Mouse (Mus musculus) cerebellum, adult 11 months (tissue): ENCODE results near the gene Gm128.
A peak's percentile ranks its signal among the peaks of the same experiment; 100 is the strongest.

Experiments used
- DNase-seq: peaks from one replicate; pipeline ENCODE4 v3.0.0; 2022

Gm128 gene

DNA sequence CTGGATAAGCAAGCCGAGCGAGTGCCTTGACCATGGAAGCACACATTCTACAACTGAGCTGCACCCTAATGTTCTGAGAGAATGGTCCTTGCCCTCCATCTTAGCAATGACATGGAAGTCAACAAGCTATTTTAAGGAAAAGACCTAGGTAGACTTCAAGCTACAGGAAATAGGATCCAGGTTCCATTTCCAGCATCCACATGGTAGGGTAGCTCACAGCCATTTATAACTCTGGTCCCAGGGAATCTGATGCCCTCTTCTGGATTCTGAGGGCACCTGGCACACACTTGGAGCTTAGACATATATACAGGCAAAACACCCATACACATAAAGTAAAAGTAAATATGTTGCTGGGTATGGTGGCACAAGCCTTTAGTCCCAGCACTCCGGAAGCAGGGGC is 24.7 kb upstream of the Gm128 start:
- no peak for DNase-seq

DNA sequence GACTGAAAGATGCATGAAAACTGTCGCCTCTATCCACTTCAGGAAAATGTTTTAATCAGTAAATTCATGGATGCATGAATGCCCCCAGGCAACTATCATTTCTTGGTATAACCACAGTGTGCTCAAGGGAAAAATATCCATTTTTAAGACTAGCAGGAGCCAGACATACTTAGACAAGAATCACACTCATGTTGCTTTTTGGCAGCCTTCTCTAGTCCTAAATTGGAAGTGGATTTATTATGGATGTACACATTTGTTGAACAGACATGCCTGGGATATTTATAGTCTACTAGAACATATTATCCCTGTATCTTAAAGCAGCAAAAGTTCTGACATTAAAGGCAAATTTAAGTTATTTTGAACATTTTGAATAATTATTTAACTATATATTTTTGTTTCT is 23.3 kb upstream of the Gm128 start:
- no peak for DNase-seq

DNA sequence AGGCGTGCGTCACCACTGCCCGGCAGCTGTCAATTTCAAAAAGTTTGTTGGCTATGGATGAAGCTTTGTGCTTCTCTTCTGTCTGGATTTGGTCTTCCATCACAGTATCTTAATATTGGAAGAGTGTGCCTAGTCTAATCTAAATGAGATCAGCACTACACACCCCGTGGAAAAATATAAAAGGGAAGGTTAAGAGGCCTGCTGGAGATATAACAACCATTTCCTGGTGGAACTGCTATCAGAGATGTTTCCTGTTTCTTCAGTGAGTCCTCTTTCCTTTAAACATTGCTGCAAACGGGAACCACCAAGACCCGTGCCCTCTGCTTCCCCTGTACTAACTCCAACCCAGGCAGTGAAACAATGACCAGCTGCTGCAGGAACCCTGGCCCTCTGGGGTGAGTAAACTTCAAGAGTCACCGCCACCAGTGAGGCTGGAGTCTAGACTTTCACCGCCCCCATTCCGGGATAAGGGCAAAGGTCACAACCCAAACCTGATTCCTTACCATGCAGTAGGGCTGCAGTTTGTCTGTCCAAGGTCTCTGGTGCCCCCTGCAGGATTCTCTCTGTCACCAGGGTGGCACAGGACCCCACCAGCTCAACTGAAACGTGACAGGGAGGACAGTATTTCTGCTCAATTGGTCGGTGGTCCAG is 21.8 kb upstream of the Gm128 start:
- no peak for DNase-seq

DNA sequence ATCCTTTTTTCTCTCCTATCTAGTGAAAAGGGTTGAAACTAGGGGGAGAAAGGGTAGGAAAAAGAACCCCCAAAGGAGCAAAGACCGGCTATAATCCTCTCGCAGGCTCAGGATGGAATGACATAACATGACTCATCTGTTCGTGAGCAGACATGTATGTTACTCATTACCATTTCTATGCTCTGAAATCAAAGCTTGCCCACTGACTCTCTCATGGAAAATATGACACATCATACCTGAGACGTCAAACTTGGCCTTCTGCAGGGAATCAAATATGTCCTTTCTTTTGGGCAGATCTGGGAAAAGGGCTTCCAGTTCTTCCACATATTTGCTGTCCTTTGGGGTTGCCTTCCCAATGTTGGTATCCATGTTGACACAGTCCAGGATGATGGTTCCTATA is 20.6 kb upstream of the Gm128 start:
- DNase-seq: no peak

DNA sequence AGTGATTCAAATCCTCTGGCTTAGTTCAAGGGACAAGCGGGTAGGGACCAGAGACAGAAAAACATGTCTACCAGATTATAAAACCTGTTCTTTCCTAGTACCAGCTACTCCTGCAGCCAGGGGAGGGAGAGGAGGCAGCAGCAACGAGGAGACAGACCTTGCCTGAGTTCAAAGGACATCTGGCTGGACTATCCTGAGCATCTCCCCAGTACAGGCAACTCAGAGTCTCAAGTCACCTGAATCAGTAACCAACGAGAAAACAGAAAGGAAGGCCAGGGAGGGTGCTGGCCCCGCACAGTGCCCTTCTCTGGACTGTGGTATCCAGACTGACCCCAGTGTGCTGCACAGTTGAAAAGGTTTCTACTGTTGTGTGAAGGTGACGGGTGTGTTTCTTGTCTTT is 15.5 kb upstream of the Gm128 start:
- no peak for DNase-seq

DNA sequence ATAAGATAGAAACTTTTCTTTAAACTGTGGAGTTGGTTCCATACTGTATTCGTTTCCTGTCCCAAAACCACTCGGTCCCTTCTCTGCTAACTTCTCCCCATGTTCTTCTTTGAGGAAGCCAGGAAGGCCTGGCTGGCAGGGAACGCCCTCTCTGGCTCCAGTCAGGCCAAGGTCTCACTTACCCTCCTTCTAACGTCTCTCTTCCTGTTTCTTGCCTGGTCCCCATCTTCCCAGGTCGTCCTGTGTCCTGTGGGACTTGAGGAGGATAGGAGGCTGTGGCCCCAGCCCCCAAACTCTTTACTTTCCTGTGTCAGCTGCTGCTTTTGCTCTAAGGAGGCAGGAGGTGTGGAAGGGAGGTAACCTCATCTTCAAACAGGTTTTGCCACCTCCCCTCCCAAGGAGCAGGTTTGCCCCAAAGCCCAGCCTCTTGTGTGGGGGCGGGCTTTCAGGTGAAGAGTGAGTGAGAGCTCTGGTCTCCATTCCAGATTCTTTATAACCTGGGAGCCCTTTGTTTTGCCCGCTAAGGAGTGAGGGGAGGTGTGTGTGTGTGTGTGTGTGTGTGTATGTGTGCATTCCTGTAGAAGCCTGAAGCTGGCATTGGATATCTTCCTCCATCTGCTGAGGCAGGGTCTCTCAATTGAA is 9.5 kb upstream of the Gm128 start, which contains the start of gene Bnipl:
Gene Bnipl, minus strand, starts transcription at position 411 of the 642 bp plus-strand sequence.
- no peak for DNase-seq

DNA sequence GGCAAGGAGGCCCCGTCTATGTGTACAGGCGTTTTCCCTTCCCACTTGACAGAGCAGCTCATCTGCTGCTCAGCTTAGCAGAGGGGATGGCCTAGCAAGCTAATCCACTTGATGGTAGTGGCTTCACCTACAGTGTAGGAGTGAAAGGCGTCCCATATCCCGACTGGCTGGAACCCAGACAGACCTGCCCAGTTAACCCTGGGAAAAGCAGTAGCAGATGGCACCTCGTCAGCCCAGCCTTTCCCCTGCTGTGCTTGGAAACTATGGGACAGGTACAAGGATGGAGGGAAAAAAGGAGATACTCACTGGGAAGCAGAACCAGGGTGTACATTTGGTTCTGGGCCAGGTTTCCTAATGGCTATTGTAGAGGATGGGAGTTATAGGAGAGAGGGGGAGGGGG is 9.0 kb upstream of the Gm128 start:
- peak; percentile 84 for DNase-seq

DNA sequence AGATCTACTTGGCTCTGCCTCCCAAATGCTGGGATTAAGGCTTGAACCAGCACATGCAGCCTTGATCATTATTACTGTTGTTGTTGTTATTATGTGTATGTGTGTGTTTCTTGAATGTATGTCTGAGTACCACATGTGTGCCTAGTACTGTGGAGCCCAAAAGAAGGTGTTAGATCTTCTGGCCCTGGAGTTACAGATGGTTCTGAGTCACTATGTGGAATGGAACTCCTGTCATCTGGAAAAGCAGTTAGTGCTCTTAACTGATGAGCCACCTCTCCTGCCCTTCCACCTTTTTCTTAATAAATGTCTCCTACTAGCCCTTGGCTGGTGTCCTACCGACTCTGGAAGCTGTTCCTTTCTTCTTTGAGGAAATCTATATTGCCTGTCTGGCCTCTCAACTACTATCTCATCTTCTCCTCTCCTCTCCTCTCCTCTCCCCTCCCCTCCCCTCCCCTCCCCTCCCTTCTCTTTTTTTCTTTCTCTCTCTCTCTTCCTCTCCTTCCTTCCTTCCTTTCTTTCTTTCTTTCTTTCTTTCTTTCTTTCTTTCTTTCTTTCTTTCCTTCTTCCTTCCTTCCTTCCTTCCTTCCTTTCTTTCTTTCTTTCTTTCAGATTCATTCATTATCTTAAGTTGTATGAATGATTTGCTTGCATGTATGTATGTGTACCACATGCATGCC is 6.4 kb upstream of the Gm128 start:
- DNase-seq: no peak

DNA sequence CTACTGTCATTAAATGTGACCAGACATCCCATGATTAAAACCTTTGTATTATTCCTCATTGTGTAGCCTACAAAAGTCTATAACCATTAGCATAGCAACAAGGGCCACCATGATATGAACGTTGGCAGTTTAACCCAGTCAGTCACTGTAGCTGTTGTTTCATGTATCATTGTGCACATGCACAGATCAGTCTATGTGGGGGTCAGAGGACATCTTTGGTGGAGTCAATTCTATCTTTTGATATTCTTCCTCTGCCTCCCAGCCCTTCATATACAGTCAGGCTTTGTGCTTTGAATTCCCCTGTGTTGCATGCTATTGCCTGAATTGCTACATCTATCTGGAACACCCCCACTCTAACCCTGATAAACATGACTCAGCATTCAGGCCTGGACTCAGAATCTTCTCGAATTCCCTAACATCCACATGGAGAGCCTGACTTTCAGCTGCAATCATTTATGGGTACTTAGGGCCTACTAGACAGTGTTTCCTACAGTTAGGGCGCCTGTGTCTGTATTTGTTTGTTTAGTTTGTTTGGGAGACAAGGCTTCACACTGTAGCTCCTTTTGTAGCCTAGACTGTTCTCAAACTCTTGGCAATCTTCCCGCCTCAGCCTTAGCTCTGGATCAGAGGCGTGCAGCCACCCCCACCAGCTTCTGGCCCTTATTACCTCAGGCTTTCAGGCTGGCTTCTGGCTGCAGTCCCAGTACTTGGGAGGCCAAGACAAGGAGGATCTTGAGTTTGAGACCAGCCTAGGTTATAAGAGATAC is 5.2 kb upstream of the Gm128 start:
- DNase-seq: peak; percentile 41

DNA sequence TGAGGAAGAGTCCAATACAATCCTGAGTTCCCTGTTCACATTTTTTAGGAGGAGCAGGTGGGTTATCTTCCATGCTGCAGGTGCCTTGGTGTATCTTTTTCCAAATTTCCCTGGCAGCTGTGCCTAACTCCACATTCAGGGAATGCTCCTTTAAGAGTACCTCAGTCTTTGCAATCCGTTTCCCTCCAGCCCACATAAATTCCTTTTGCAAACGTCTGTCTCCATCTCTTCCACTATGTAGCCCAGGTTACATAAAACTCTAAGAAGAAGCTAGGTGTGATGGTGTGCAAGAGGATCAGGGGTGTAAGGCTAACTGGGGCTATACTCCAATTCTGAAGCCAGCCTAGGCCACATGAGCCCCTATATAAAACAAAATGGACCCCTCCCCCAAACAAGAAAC is 1.7 kb upstream of the Gm128 start:
- DNase-seq: no peak

DNA sequence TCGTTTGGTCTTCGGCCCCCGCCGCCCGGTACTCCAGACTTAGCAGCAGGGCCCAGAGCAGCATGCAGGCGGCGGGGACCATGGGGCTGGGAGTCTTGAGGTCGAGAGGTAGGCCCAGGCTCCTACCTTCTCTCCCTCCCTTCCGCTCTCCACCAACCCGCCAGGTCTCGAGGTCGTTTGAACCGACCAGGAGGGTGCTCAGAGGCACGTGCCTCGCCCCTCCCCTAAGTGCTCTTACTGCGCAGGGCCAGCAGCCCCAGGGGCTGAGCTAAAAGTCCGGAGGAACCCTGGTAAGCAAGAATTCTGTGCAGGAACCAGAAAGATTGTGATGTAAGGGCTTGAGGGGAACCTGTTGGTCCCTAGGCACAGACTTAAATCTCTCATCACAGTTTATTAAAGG is 498 bp downstream of the Gm128 start:
- DNase-seq: no peak

DNA sequence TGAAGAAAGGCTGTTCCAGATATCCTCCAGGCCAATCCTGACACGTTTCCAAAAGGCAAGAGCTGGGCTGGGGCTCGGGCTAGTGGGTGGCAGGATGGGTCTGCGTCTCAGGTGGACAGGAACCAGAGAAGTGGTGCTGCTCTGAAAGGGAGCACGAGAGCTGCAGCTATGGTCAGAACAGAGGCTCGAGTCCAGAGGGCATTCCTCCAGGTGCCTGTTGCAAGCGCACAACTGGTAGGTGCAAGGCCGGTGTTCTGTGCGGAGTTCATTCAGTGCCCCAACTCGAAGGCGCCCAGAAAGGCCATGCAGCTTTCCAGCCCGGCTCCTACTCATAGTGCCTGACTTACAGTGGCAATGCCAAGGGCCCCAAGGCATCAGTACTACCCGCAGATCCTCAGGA is 1.4 kb downstream of the Gm128 start:
- DNase-seq: no peak

DNA sequence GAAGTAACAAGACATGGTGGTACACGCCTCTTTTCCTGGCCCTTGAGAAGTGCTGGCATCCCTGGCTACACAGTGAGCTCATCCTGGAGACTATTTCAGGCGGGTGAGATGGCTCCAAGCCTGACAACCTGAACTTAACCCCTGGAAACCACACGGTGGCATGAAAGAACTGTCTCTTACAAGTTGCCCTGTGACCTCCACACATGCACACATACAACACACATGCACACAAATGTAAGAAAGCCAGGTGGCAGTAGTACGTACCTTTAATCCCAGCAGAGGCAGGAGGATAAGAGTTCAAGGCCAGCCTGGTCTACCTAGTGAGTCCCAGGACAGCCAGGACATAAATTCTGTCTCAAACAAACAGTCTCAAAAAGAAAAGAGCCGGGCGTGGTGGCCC is 2.4 kb downstream of the Gm128 start:
- DNase-seq: no peak

DNA sequence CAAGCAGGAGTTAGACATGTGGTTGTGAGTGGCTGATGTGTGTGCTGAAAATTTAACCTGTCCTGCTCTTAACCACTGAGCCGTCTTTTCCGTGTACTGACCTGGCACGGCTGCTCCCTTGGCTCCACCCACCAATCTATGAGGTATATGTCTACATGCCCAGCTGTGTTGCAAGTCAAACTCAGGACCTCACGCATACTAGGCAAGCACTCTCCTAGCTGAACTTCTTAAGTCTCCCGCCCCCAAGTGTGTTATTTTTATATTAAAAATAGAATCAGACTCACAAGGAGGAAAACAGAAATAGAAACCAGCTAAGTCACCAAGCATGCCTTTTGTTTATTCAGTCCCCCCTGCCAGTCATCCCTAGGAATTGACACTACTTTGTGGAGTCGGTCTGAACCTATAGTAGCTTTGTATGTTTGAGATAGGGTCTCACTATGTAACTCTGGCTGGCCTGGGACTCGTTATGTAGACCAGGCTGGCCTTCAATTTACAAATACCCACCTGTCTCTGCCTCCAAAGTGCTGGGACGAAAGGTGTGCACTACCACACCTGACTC is 3.8 kb downstream of the Gm128 start:
- no peak for DNase-seq

DNA sequence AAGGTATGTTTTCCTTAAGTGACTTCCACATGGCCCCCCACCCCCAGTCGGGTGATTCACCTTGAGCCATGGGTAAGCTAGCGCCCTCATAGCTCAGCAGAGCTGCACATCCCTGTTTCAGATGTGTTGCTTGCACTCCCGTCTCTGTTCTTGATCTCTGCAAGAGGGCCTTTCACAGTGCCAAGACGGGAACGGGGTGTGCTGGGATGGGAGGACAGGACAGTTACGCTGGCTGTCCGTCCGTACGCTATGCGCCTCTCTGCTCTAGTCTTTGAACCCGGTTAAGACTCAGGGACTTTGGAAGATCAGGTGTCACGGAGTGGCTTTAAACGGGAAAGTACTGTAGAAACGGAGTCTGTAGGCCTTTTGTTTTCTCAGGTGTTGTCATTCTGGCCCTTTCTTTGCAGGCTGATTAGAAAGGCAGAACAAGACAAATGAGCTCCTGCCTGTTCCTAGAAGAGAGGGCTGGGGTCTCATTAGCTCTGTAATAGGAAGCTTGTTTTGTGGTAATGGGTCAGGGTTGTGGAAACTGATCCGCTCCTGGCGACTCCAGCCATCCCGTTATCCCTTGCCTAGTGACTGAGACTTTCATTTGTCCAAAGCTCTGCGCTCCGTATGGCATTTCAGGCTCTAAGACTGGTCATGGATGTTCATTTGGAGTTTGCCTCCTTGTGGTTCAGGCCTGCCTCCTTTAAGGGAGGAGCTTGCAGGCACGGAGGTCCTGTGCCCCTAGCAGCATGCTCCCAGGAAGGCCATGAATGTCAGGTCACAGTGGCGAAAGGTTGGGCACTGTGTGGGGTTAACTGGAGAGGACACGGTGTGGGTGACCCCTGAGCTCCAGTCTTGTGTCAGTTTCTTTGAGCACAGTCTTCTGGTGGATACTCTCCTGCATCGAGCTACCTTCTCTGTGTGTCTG is 5.8 kb downstream of the Gm128 start:
- DNase-seq: no peak

DNA sequence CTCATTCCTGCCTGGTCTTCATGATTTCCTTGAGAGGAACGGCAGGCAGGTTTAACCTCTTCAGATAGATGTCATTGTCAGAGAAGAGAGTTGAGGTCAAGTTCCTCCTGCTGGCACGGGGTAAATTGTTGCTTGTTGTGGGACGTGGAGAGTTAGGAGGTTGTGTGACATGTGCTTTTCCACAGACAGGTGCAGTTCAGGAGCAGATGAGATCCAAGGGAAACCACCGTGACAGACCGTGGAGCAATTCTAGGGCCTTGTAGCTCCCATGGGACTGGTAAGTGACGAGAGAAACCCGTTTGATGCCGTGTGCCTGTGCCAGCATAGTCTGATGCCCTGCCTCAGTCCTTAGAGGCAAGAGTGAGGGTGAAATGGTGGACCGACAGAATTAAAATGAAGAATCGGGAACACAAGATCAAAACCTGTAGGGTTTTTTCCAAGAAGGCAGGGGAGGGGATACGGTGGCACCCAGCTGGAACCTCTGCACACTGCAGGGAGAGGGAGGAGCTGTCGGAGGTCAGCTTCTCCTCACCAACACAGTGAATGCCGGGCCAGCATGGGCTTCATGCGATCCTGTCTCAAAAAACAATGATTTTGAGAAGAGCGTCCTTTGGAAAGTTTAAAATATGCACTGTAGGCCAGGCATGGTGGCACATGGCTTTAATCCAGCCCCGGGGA is 8.0 kb downstream of the Gm128 start:
- no peak for DNase-seq

DNA sequence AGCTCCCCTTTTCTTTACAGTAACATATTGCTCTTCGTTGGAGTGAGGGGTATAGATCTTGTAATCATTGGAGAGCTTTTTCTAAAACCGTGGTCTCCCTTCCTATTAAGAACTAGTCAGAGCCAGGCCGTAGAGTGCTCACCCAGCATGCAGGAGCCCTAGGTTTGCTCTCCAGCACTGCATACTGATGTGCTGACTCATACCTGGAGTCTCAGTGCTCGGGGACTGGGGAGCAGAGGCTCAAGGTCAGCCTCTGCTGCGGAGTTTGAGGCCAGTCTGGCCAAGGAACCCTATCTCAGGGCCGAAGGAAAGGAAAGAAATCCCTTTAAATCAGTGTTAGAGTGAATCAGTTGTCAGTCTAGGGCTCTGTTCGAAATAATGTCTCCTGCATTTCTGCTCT is 8.6 kb downstream of the Gm128 start:
- no peak for DNase-seq

DNA sequence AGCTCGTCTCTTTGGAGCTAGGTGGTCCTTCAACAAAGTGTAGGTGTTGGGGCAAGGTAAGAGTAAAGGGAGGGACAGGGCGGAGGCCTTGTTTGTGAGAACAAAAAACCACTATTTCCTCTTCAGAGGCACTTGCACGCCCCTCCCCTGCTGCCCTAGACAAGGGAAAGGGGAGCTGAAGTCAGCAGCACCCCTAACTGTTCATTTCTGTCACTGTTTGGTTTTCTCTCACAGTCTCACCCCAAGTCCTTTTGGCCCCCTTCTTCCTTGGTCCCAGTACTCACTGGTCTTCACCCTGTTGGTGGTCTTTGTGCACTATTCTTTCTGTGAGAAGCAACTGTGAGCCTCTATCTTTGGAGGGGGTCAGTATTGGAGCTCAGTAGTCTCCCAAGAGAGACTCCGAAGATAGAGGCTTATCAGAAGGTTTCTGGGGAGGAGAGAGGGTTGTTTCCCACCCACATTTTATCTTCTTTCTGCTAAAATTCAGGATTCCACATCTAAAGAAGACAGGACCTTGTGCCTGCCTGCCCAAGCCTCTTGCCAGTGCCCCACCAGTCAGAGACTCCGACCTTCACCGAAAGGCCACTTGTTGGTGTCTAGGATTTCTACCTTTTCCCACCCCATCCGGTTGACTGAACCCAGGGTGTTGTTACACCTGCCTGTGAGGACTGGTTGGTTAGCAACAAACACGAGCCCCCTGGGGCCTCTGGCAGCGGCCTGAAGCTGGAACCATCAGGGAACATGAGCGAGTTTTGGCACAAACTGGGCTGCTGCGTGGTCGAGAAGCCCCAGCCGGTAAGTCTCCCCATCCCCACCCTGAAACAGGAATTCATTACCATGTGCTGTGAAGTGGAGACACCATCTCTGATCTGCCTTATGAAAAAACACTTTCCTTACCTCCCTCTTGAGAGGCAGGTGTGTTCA is 9.8 kb downstream of the Gm128 start, which contains the start of gene Mllt11:
Gene Mllt11, minus strand, starts transcription at position 874 of the 924 bp plus-strand sequence.
- no peak for DNase-seq

DNA sequence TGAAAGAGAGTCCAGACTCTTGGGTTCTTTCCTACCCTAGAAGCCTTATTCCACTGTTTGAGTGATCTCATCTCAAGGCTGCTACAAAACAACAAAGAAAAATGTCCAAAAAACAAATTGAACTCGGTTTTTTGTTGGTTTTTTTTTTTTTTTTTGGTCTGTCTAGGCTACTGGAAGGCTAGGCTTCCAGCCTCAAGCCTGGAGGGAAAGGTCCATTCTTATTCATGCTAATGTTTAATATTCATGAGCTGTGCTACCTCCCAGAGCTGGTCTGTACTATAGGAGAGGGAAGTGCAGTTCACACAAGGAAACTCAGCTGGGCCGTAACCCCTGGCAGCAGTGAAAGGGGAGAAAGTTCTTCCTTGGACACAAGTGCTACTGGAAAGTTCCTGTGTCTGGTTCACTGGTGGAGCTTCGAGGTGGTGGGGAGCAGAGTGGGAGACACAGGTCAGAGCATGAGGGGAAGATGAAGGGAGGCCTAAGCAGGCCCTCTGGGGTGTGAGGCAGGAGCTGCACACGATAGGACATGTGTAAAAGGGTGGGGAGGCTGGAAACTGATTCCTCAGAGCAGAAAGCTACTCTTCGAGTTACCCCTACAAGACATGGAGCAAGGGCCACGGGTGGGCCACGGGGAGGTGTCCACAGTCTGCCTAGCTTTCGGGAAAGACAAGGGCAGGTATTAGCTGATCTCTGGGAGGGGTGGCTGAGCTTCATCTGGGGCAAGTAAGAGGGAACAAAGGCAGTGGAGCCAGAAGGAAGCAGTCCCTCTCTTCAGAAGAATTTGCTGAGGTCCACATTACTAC is 10.7 kb downstream of the Gm128 start:
- DNase-seq: no peak
